Mouse (Mus musculus): ENCODE measurements at regions not wholly inside any gene's neighbourhood (a gene's known extent, or its start where the extent isn't known, plus 50 kb on each side); places are given as distances from the start of the nearest gene placed in this dataset.

DNA sequence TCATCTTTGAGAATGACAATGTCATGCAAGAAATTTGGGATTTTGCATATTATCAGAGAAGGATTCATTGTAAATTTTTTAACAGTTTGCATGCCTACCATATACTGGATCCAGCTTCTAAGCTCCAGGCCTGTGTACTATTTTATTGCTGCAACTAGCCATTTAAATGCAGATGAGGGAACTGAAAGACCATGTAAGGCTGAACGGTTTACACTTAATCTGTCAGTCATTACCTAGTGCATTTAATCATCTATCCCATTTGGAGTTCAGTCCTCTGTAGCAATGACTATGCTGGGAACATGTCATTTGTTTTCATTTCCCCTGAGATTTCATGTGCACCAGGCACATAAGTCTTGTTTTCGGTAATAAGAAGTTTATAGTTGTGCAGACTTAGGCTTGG, 631.8 kb upstream of the Gm21961 start:
- no peak for DNase-seq (ENCODE audit: low spot score)

DNA sequence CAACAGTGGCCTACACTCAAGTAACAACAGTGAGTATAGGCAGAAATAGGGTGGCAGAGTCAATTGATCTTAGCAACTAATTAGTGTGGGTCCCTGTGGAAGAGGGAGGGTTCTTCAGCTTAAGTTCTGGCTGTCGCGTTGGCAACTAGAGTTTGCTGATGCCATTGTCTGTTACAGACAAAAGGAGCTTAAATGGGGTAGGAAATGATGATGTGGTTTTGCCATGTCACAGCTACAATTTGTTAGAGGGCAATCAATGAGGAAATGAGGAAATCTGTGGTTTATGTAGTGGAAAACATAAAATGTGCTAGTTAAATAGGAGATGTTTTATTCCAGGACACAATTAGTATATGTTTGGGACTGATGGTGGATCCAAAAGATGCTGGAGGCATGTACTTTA, 624.8 kb upstream of the Gm21961 start:
- DNase-seq (ENCODE audit: low spot score): no peak

DNA sequence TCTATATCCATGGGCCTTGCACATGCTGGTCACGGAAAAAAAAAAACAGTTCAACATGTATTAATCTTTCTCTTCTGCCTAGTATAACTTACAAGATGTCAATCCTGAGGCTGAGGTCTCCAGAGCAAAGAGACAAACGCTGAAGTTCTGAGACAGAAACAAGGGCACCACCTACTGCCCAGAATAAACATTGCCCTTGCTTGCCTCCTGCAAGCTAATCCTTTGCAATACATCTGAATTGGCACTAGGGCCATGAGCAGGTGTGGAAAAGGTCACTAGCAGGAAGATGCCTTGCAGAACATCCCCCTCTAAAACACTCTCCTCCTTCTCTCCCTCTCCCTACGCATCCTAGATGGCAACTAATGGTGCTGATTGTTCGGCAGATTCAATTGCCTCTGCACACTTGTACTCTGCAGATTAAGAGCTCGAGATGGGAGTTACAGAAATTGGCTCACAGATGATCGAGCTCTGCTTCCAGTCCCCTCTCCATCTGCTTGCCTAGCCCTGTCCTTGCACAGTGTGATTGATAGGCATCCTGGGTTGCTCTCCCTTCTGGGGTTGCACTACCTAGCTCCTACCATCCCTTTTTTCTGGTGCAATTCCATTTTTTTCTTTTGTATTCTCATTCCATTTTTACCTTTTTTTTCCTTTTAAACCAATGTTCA, 622.9 kb upstream of the Gm21961 start:
- DNase-seq (ENCODE audit: low spot score): peak; percentile 79

- no peak for DNase-seq (ENCODE audit: low spot score)
Measured at GRCm38 (mm10) chr15:65632440-65632839, 617.7 kb upstream of the Gm21961 start.

- no peak for DNase-seq (ENCODE audit: low spot score)
Measured at GRCm38 (mm10) chr15:65630476-65630875, 615.8 kb upstream of the Gm21961 start.

DNA sequence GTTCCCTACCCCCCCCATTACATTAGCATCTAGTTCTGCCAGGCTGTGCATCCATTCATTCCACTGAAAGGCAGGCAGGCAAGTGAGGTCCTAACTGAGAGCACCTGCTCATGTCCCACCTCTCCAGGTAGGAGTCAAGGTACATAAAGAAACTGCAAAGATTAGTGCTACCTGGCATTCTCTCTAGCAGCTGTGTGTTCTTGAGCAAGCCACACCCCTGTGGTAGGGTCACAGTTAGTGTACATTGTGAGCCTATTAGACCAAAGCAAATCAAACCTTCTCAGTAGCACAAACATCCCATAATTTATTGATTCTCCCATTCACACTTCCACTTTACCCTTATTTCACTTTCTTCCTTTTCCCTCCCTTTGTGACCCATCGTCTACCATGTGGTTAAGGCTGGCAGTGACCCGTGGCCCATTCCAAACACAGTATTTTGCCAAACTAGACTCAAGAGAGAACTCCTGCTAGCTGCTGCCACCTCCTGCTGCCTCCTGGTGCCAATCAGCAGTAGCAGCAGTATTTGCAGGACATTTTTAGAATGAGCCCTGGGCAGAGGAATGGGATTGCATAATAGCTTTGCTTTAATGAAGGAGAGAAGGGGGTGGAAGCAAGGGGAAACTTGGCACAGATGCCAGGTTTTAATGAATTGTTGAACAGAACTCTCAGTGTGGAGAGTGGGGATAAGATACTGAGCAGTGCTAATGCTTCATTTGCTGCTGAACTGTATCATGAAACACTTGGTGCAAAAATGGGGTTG, 578.2 kb upstream of the Gm21961 start:
- no peak for DNase-seq (ENCODE audit: low spot score)

GRCm38 (mm10) chr15:65585566-65585965, 570.9 kb upstream of the Gm21961 start:
- DNase-seq (ENCODE audit: low spot score): no peak

DNA sequence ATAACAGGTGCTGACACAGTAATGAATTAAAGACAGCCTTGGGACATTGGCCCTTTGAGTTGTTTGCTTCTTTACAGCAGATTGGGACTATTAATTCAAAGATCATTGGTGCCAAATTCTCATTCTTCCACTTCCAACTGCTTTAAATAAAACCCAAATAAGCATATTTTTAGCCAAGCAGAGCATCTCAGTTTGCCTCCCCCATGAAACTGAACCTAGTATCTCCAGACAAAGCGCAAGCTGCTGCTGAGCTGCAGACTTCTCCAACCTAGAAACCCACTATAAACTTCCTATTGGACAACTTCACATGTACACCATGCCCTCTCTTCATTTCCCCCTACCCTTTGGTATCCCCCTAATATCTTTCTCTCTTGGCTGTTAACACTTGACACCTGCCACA, 564.6 kb upstream of the Gm21961 start:
- DNase-seq (ENCODE audit: low spot score): no peak

- DNase-seq (ENCODE audit: low spot score): no peak
Measured at GRCm38 (mm10) chr15:65567931-65568330, 553.2 kb upstream of the Gm21961 start.

DNA sequence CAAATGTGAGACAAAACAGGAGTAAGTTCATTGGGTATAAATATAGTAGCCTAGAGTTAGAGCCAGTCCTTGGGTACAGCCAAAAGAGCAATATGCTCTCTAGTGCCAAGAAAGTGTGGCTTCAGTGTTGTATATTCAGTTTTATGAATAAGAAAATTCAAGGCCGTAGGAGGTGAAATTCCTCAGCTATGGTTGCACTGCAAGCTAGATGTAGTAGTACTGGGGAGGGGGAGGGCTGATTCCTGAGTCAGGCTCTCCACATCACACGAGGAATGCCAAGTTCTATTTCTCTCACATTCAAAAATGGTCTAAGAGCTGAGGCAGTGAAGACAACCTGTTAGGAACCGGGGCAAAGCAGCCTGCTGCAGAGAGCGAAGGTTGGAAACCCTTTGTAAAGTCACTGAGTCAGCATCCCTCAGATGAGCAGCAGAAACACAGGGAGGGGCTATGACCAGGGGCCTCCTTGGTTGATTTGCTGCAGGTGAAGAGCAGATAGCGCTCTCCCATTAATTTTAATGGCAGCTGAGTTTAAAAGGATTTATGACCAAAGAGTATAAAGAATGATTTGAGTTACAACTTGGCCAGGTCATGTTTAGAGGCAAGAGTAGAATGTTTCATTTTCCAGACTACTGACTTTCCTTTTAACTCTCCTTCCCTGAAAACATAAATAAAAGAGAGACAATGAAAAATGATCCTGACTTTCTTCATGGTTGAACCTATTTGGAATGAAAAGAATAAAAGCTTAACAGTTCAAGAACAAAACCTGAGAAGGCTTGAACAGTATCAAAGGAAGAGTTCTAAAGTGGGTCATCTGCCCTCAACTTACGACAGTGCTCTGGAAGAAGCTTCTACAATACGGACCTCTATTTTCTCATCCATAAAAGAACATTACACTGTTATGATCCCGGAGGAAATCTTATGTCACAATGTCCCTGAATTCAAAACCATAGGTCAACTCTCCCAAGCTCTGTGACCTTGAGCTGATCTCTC, 543.4 kb upstream of the Gm21961 start:
- no peak for DNase-seq (ENCODE audit: low spot score)

GRCm38 (mm10) chr15:65549046-65549445, 534.3 kb upstream of the Gm21961 start:
- DNase-seq (ENCODE audit: low spot score): no peak

- DNase-seq (ENCODE audit: low spot score): no peak
Measured at GRCm38 (mm10) chr15:65535606-65536005, 520.9 kb upstream of the Gm21961 start.

- DNase-seq (ENCODE audit: low spot score): no peak
Measured at GRCm38 (mm10) chr15:65532241-65532640, 517.5 kb upstream of the Gm21961 start.

DNA sequence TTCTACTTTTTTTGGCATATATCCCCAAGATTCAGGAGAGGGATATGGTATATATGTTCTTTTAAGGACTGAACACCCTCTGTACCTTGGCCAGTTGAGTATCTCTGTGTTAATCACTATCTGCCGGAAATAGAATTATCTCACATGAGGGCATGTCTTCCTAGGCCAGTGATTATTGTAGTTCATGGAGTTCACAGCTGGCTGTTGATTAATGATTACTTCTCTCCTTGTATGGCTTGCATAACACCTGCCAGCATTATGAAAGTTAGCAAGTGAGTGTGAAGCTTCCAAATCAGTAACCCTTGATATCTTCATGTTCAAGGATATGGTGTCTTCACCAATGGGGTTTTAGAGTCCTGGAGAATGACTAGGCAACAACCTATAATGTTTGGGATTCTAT, 488.0 kb upstream of the Gm21961 start:
- no peak for DNase-seq (ENCODE audit: low spot score)

- no peak for DNase-seq (ENCODE audit: low spot score)
Measured at GRCm38 (mm10) chr15:65478940-65479339, 464.2 kb upstream of the Gm21961 start.

- peak; percentile 43 for DNase-seq (ENCODE audit: low spot score)
Measured at GRCm38 (mm10) chr15:65455203-65455816, 440.6 kb upstream of the Gm21961 start.

DNA sequence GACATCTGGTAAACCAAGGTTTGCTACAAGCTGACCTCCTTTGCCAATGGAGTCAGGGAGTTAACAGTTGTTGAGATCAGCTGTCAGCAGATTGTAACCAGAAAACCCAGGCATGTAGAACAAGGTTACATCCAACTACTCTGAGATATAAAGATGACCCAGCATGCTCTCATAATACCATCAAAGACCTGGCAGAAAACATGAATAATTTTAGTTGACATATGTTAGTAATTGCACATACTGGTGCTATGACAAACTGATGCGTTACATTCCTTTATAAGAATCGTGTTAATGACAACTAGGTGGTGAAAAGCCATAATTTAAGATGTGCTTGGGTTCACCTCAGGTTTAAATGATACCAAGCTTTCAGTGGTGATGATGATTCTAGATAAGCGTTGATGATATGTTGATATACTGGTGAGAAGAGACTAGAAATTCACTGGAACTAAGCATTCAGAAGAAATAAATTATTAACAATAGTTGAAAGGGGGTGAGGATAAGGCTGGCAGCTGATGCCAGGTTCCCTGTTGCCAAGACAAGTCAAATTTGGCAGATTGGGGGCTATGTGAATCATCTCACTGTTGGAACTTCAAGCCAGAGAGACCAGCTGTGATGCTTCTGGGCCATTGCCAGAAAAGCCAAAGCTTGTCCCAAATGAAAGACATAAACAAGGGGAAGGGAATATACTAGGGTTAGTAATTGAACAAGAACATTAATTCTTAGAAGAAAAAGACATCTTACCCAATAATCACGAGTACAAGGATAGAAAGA, 437.7 kb upstream of the Gm21961 start:
- DNase-seq (ENCODE audit: low spot score): no peak

GRCm38 (mm10) chr15:65419736-65420135, 405.0 kb upstream of the Gm21961 start:
- no peak for DNase-seq (ENCODE audit: low spot score)

Measured in retina, embryonic 14.5 days (tissue).